Mouse (Mus musculus): ENCODE measurements around the gene Gm2663.
"Not testable (repeated sequence)": the region's sequence is repeated elsewhere in the genome, so short reads cannot be mapped to it uniquely, and the experiment has no call there.

DNA sequence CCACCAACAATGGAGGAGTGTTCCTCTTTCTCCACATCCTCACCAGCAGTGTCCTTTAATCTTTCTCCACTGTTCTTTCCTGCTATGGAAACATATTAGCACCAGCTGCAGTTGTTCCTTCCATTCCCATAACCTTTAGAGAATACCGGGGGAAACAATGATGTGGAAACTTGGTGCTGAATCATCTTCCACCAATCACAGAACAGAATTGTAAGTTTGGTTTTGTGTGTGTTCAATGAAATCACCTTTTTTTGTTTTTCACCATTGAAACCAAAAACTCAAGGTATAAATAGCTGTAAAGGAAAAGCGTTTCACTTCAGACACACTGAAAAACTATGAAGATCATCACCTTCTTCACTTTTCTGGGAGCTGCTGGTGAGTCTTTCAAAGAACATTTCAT, 34.8 kb downstream of the Gm2663 start, which contains the start of gene 1810009J06Rik:
- TF ChIP-seq CTCF (IDR thresholded peaks at IDR 0.05; ENCODE audit: low read depth, low read length); POLR2A (IDR thresholded peaks at IDR 0.05; ENCODE audit: insufficient read depth, low read length): not testable (repeated sequence)
